Mouse (Mus musculus): ENCODE measurements around the gene Zfp185. TPM values are rescaled to one million over a fixed set of nuclear protein-coding genes. Genes with fewer than 3 reads are reported as not detected.

The Zfp185 gene
- total RNA-seq (2012; rRNA removed) (not detected in 2 replicates), total RNA-seq (2014; rRNA removed) (not detected in 2 replicates), polyA plus RNA-seq (2012; ENCODE audit: insufficient read length, low read depth) (not detected in 2 replicates)

- Histone ChIP-seq H3K27me3 (replicated peaks) (no peaks in the 10 kb centered on the region), H3K9me3 (replicated peaks; ENCODE audit: low read length) (no peaks in the 10 kb centered on the region), H3K4me1 (ENCODE audit: control insufficient read depth in 1 of 2, insufficient read depth in 2 of 2) (no peaks in the 10 kb centered on the region), H3K36me3 (replicated peaks in 1 of 2; ENCODE audit: control insufficient read depth in 1 of 2, insufficient read depth in 1 of 2, low read length in 1 of 2) (no peaks in the 10 kb centered on the region), H3K4me3 (replicated peaks in 1 of 3; ENCODE audit: low read depth in 2 of 3, low read length in 2 of 3, poor library complexity in 1 of 3) (no peak within 1 kb of the TSS), H3K79me2 (replicated peaks; ENCODE audit: control insufficient read depth, extremely low read depth, insufficient read depth, poor library complexity, severe bottlenecking) (no peaks in the 10 kb centered on the region), H3K4me2 (ENCODE audit: insufficient read depth, low read depth, poor library complexity, severe bottlenecking) (peak within 1 kb of the TSS; percentile 40), H3K27ac (ENCODE audit: insufficient read depth, low read depth) (no peak within 1 kb of the TSS), H3K9ac (ENCODE audit: insufficient read depth, low read depth) (no peak within 1 kb of the TSS)
- DNase-seq (ENCODE audit: extremely low read depth): no peak
- in situ Hi-C loops (cut with MboI; ENCODE audit: low pct_ligation_motif_present, low pct_unique_long_range_greater_than_20kb, low sequenced_read_pairs) (no loop called here), dilution Hi-C loops (cut with MboI; ENCODE audit: extremely low pct_ligation_motif_present, extremely low pct_unique_long_range_greater_than_20kb, low sequenced_read_pairs) (no loop called here)
- TF ChIP-seq MEF2A (IDR thresholded peaks at IDR 0.05; ENCODE audit: borderline replicate concordance, low read depth, low read length): no peak
- no peak for TF ChIP-seq SIN3A (IDR thresholded peaks at IDR 0.05; ENCODE audit: low read length)
- TF ChIP-seq JUND (conservative IDR thresholded peaks at IDR 0.05; ENCODE audit: low read depth, low read length): no peak
- TF ChIP-seq UBTF (IDR thresholded peaks at IDR 0.05; ENCODE audit: low read depth, low read length): no peak
Measured at GRCm38 (mm10) chrX:72986841-72987519, at the start of gene Zfp185. TSS of gene Zfp185 (plus strand) at chrX:72987339.

DNA sequence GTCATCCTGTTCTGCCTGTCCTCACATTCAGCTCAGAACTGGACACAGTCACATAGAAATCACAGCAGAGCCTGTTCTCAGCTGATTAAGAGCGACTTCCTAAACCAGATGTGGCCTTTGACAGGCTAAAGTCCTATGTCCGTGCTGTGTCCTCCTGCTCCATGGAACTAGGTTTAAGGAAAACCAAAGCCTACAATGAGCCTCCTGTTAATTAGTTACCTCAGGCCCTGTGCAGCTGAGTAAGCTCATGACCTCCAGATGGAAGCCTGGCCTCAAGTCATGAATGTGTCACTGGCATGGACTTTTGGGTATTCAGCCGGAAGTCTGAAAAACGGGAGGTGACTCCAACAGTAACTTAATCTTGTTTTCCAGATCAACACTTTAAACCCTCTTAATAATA lies 33.7 kb upstream of the Zfp185 start:
- DNase-seq (ENCODE audit: extremely low read depth): no peak
- Histone ChIP-seq H3K27me3 (replicated peaks) (no peaks in the 10 kb centered on the region), H3K4me1 (ENCODE audit: control insufficient read depth in 1 of 2, insufficient read depth in 2 of 2) (no peaks in the 10 kb centered on the region), H3K4me3 (replicated peaks in 1 of 3; ENCODE audit: low read depth in 2 of 3, low read length in 2 of 3, poor library complexity in 1 of 3) (no peak overlapping the region), H3K27ac (ENCODE audit: insufficient read depth, low read depth) (no peak overlapping the region), H3K9me3 (replicated peaks; ENCODE audit: low read length) (no peaks in the 10 kb centered on the region), H3K36me3 (replicated peaks in 1 of 2; ENCODE audit: control insufficient read depth in 1 of 2, insufficient read depth in 1 of 2, low read length in 1 of 2) (peaks cover 12 to 76% of the 10 kb centered on the region in 2 experiments), H3K9ac (ENCODE audit: insufficient read depth, low read depth) (no peak overlapping the region), H3K79me2 (replicated peaks; ENCODE audit: control insufficient read depth, extremely low read depth, insufficient read depth, poor library complexity, severe bottlenecking) (no peaks in the 10 kb centered on the region), H3K4me2 (ENCODE audit: insufficient read depth, low read depth, poor library complexity, severe bottlenecking) (no peak overlapping the region)
- dilution Hi-C loops (cut with MboI; ENCODE audit: extremely low pct_ligation_motif_present, extremely low pct_unique_long_range_greater_than_20kb, low sequenced_read_pairs): no loop called here
- in situ Hi-C loops (cut with MboI; ENCODE audit: low pct_ligation_motif_present, low pct_unique_long_range_greater_than_20kb, low sequenced_read_pairs): no loop called here
- TF ChIP-seq UBTF (IDR thresholded peaks at IDR 0.05; ENCODE audit: low read depth, low read length) (no peak), ZMIZ1 (IDR thresholded peaks at IDR 0.05; ENCODE audit: low read depth, low read length) (no peak), TBP (conservative IDR thresholded peaks at IDR 0.05; ENCODE audit: low read depth, low read length) (no peak)

GRCm38 (mm10) chrX:72956486-72956885 lies 30.7 kb upstream of the Zfp185 start:
- no peak overlapping the region for H3K4me2 ChIP-seq (ENCODE audit: insufficient read depth, low read depth, poor library complexity, severe bottlenecking)
- H3K4me1 ChIP-seq (ENCODE audit: control insufficient read depth in 1 of 2, insufficient read depth in 2 of 2): peaks cover 0 to 3% of the 10 kb centered on the region in 2 experiments; a peak in 1 of 4 replicates
- H3K9me3 ChIP-seq (replicated peaks; ENCODE audit: low read length): no peaks in the 10 kb centered on the region
- H3K79me2 ChIP-seq (replicated peaks; ENCODE audit: control insufficient read depth, extremely low read depth, insufficient read depth, poor library complexity, severe bottlenecking): no peaks in the 10 kb centered on the region
- in situ Hi-C loops (cut with MboI; ENCODE audit: low pct_ligation_motif_present, low pct_unique_long_range_greater_than_20kb, low sequenced_read_pairs) (no loop called here), dilution Hi-C loops (cut with MboI; ENCODE audit: extremely low pct_ligation_motif_present, extremely low pct_unique_long_range_greater_than_20kb, low sequenced_read_pairs) (no loop called here)
- DNase-seq (ENCODE audit: extremely low read depth): no peak
- H3K27ac ChIP-seq (ENCODE audit: insufficient read depth, low read depth): no peak overlapping the region
- no peak overlapping the region for H3K4me3 ChIP-seq (replicated peaks in 1 of 3; ENCODE audit: low read depth in 2 of 3, low read length in 2 of 3, poor library complexity in 1 of 3)
- H3K9ac ChIP-seq (ENCODE audit: insufficient read depth, low read depth): no peak overlapping the region
- H3K36me3 ChIP-seq (replicated peaks in 1 of 2; ENCODE audit: control insufficient read depth in 1 of 2, insufficient read depth in 1 of 2, low read length in 1 of 2): peaks cover 16 to 76% of the 10 kb centered on the region in 2 experiments
- H3K27me3 ChIP-seq (replicated peaks): no peaks in the 10 kb centered on the region
- no peak for TF ChIP-seq UBTF (IDR thresholded peaks at IDR 0.05; ENCODE audit: low read depth, low read length)
- TF ChIP-seq CTCF (conservative IDR thresholded peaks at IDR 0.05 in 1 of 2, IDR thresholded peaks at IDR 0.05 in 1 of 2; ENCODE audit: low read depth in 2 of 2, low read length in 2 of 2): no peak
- TF ChIP-seq PAX5 (IDR thresholded peaks at IDR 0.05; ENCODE audit: low read length): no peak
- no peak for TF ChIP-seq USF1 (IDR thresholded peaks at IDR 0.05; ENCODE audit: low read depth, low read length)
- no peak for TF ChIP-seq MXI1 (IDR thresholded peaks at IDR 0.05; ENCODE audit: low read depth, low read length)
- TF ChIP-seq BHLHE40 (IDR thresholded peaks at IDR 0.05; ENCODE audit: low read depth, low read length): no peak
- no peak for TF ChIP-seq NELFE (IDR thresholded peaks at IDR 0.05; ENCODE audit: low read depth, low read length)
- no peak for TF ChIP-seq USF2 (conservative IDR thresholded peaks at IDR 0.05; ENCODE audit: low read depth, low read length)
- no peak for TF ChIP-seq HCFC1 (IDR thresholded peaks at IDR 0.05; ENCODE audit: low read depth, low read length)
